In the genomic region with DNA sequence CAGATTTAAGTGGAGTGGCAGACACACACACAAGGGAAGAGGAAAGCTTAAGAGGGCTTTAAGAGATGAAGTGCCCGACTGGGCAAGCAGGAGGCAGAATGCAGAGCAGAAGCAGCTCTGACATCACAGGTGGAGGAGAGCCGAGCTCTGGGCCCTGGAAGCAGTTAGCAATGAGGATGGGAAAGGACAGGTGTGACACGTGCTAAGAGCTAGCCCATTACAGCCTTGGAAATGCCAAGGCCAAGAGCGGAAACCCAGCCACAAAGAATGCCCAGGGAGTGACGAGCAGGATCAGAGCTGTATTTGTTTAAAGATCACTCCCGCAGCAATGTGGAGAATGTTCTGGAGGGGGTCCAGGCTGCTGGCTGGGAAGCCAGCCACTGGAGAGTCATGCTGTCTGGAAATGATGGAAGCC, we compare ENCODE assay signal across 8 mouse cellular contexts. TPM values are rescaled to one million over a fixed set of nuclear protein-coding genes. Genes with fewer than 3 reads are reported as not detected.
DNase-seq lines count a peak whose midpoint lies in the region; ATAC-seq and TF ChIP-seq lines count a peak whose summit lies in the region.

No protein-coding gene starts in this region.

- H3K4me2 ChIP-seq in hindbrain, postnatal 0 days (ENCODE audit: low read depth, low read length) = peak overlapping the region; percentile 52

- no peaks in the 10 kb centered on the region for H3K27me3 ChIP-seq in liver, adult 2 months (ENCODE audit: control insufficient read depth, insufficient read depth, low read length)
- no peaks in the 10 kb centered on the region for H3K27me3 ChIP-seq in hindbrain, postnatal 0 days (ENCODE audit: insufficient read depth, low read length)
- no peaks in the 10 kb centered on the region for H3K27me3 ChIP-seq in midbrain, embryonic 10.5 days (ENCODE audit: low read depth, poor library complexity, severe bottlenecking)

- no peak for TF ChIP-seq CTCF in liver, adult 2 months (IDR thresholded peaks at IDR 0.05; ENCODE audit: low read depth, low read length)
- no peak for TF ChIP-seq CTCF in hindbrain, postnatal 0 days (IDR thresholded peaks at IDR 0.05; ENCODE audit: low read depth)

- intact Hi-C loops in left cerebral cortex, postnatal 14 days (cut with DNase I) = no loop called here

- H3K27ac ChIP-seq in liver, adult 2 months (replicated peaks; ENCODE audit: insufficient read depth, low read depth, low read length) = no peak overlapping the region
- H3K27ac ChIP-seq in hindbrain, postnatal 0 days = peak overlapping the region; percentile 64
- H3K27ac ChIP-seq in midbrain, embryonic 10.5 days (replicated peaks) = peak overlapping the region; percentile 72

- peak; percentile 55 for DNase-seq in liver, adult 2 months (ENCODE audit: extremely low read depth, low read depth, low spot score)
- no peak for DNase-seq in liver
- peak; percentile 72 for DNase-seq in cerebellum, adult 9-11 months
- peak; percentile 89 for DNase-seq in gastrocnemius, postnatal 10 days
- peak; percentile 76 for DNase-seq in hindbrain, postnatal 0 days (ENCODE audit: low spot score)
- peak; percentile 76 to 83 for DNase-seq in left cerebral cortex, postnatal 14 days (ENCODE audit: low spot score in 2 of 2)
- no peak for DNase-seq in midbrain, embryonic 10.5 days (ENCODE audit: low spot score)
- peak; percentile 76 for DNase-seq in testis, postnatal 10 days (ENCODE audit: low spot score)

- 10% methylated on average over 6 of the region's 6 CpGs for WGBS in liver, adult 2 months
- 6% methylated on average over 6 of the region's 6 CpGs for WGBS in hindbrain, postnatal 0 days
- WGBS in midbrain, embryonic 10.5 days = 23% methylated on average over 6 of the region's 6 CpGs

- no peaks in the 10 kb centered on the region for H3K36me3 ChIP-seq in liver, adult 2 months (ENCODE audit: control insufficient read depth, insufficient read depth, low read length)
- no peaks in the 10 kb centered on the region for H3K36me3 ChIP-seq in hindbrain, postnatal 0 days (ENCODE audit: insufficient read depth, low read length)
- H3K36me3 ChIP-seq in midbrain, embryonic 10.5 days = peaks cover 35% of the 10 kb centered on the region

- H3K79me2 ChIP-seq in liver, adult 2 months (ENCODE audit: control insufficient read depth, insufficient read depth, low read length) = peaks cover 6% of the 10 kb centered on the region; the same call in 1 of the 2 replicates

- H3K4me3 ChIP-seq in liver, adult 2 months (ENCODE audit: insufficient read depth, low read depth, low read length) = no peak overlapping the region
- H3K4me3 ChIP-seq in hindbrain, postnatal 0 days (ENCODE audit: low read length) = 0 out of 2 replicates have a peak overlapping the region, but pooled peaks have one; percentile 11
- H3K4me3 ChIP-seq in midbrain, embryonic 10.5 days = peak overlapping the region; percentile 41; the same call in 1 of the 2 replicates

- H3K4me1 ChIP-seq in liver, adult 2 months (ENCODE audit: control insufficient read depth, insufficient read depth, low read length) = peaks cover 17% of the 10 kb centered on the region
- peaks cover 19% of the 10 kb centered on the region for H3K4me1 ChIP-seq in hindbrain, postnatal 0 days (ENCODE audit: insufficient read depth, low read length)
- peaks cover 64% of the 10 kb centered on the region for H3K4me1 ChIP-seq in midbrain, embryonic 10.5 days

- ATAC-seq in hindbrain, postnatal 0 days = peak; percentile 66

- no peak for TF ChIP-seq POLR2A in liver, adult 2 months (IDR thresholded peaks at IDR 0.05; ENCODE audit: extremely low read depth, insufficient read depth, low read length)

- H3K9me3 ChIP-seq in hindbrain, postnatal 0 days (ENCODE audit: low read length) = no peaks in the 10 kb centered on the region
- no peaks in the 10 kb centered on the region for H3K9me3 ChIP-seq in midbrain, embryonic 10.5 days (replicated peaks)

- no peak overlapping the region for H3K9ac ChIP-seq in liver, adult 2 months (ENCODE audit: low read depth, low read length)
- 0 out of 2 replicates have a peak overlapping the region, but pooled peaks have one; percentile 13 for H3K9ac ChIP-seq in hindbrain, postnatal 0 days (replicated peaks; ENCODE audit: low read length)

RNA-seq across cellular contexts. Expression of gene Uck2, which starts 15.3 kb away (rescaled TPM):
- 7.0 and 7.2 TPM in 2 replicates for total RNA-seq in liver, adult 2 months (2014; rRNA removed)
- 7.3 and 9.7 TPM in 2 replicates for polyA plus RNA-seq in liver, adult 2 months (2012; rRNA removed)
- total RNA-seq in gastrocnemius, postnatal 10 days (2021) = 10 to 100 TPM; 25.1 to 32.1 TPM
- 71.8 and 91.3 TPM in 2 replicates for total RNA-seq in hindbrain, postnatal 0 days (2014; rRNA removed)
- 40.1 and 44.7 TPM in 2 replicates for polyA plus RNA-seq in hindbrain, postnatal 0 days (2015; fragmentation: Nextera tagmentation; extraction: Ambion mirVana)
- total RNA-seq in left cerebral cortex, postnatal 14 days (2021) = 10 to 100 TPM; 74.1 to 81.2 TPM
- polyA plus RNA-seq in midbrain, embryonic 10.5 days (2016; fragmentation: Nextera tagmentation; extraction: Ambion mirVana) = 101 and 109 TPM in 2 replicates

RNA-seq across cellular contexts. Expression of gene Tmco1, which starts 38.3 kb away (rescaled TPM):
- total RNA-seq in liver, adult 2 months (2014; rRNA removed) = 142 and 162 TPM in 2 replicates
- polyA plus RNA-seq in liver, adult 2 months (2012; rRNA removed) = 70.2 and 71.5 TPM in 2 replicates
- total RNA-seq in gastrocnemius, postnatal 10 days (2021) = 10 to 100 TPM; 42.8 to 43.2 TPM
- 47.5 and 63.2 TPM in 2 replicates for total RNA-seq in hindbrain, postnatal 0 days (2014; rRNA removed)
- polyA plus RNA-seq in hindbrain, postnatal 0 days (2015; fragmentation: Nextera tagmentation; extraction: Ambion mirVana) = 70.4 and 80.8 TPM in 2 replicates
- total RNA-seq in left cerebral cortex, postnatal 14 days (2021) = 10 to 100 TPM; 44.0 to 46.4 TPM
- polyA plus RNA-seq in midbrain, embryonic 10.5 days (2016; fragmentation: Nextera tagmentation; extraction: Ambion mirVana) = 85.4 and 87.1 TPM in 2 replicates

Comparison
In these comparisons a context has a peak if more than half of its experiments do, and no peak if none do; other contexts are left out.
1. DNase-seq: peak in liver, adult 2 months (single experiment), cerebellum, adult 9-11 months (single experiment), gastrocnemius, postnatal 10 days (single experiment), hindbrain, postnatal 0 days (single experiment), left cerebral cortex, postnatal 14 days (2 of 2) and testis, postnatal 10 days (single experiment); none in liver (single experiment) and midbrain, embryonic 10.5 days (single experiment).